12 mouse cellular contexts compared by ENCODE assay signal in genomic region chr9:95809596-95809995, GRCm38 (mm10). TPM values are rescaled to one million over a fixed set of nuclear protein-coding genes. Genes with fewer than 3 reads are reported as not detected.
"Had no signal": no experiment of that assay in that cellular context is flagged by ENCODE, and none has a peak within 500 bp of the region (broad histone marks: within the 10 kb centered on the region; RNA-seq: fewer than 3 reads in every experiment).

No protein-coding gene starts in this region.

- H3K27me3 ChIP-seq: limb, embryonic 13.5 days; neural tube, embryonic 15.5 days had no signal

- DNase-seq: kidney, adult 2 months; kidney, postnatal 36 days; left cerebral cortex, postnatal 4 days; lung, adult 2 months; lung, postnatal 4 days; midbrain, embryonic 14.5 days; thymus, adult 18-20 months; thymus, postnatal 14 days had no signal

- H3K36me3 ChIP-seq: limb, embryonic 13.5 days; midbrain, embryonic 10.5 days; neural tube, embryonic 15.5 days had no signal

- H3K4me3 ChIP-seq: limb, embryonic 13.5 days; midbrain, embryonic 10.5 days; myocyte; neural tube, embryonic 15.5 days had no signal

RNA-seq across cellular contexts. Expression of gene Pls1, which starts 35.5 kb away (rescaled TPM):
- polyA plus RNA-seq: myocyte had no signal
